Mouse (Mus musculus): ENCODE data around the gene Eef1e1.

GRCm38 (mm10) chr13:38634256-38634799 is 24.5 kb downstream of the Eef1e1 start:
- TF ChIP-seq EP300 (optimal IDR thresholded peaks at IDR 0.05) (no peak), CTCF (IDR thresholded peaks at IDR 0.05; ENCODE audit: low read depth) (no peak)

All from stomach, postnatal 0 days (tissue).